Mouse (Mus musculus) forebrain, embryonic 11.5 days (tissue): ENCODE measurements around the gene Cdh6. TPM values are rescaled to one million over a fixed set of nuclear protein-coding genes. Genes with fewer than 3 reads are reported as not detected.

Experiments
- ATAC-seq: fragments of 200-750 bp; cut with Nextera tagmentation; replicated peaks from 2 replicates; pipeline ENCODE4 v1.8.0; 2017; ENCODE audit warnings: moderate TSS enrichment; ENCODE audit not compliant: low FRiP score
- DNase-seq: peaks from one replicate; pipeline ENCODE4 v3.0.0-alpha.2; 2017; ENCODE audit warnings: low spot score
- H3K27ac ChIP-seq: fragments of 300-500 bp; sonication (generic); 2 replicates; pipeline ENCODE4 v1.5.1; 2014; ENCODE audit warnings: low read depth, low read length
- H3K27me3 ChIP-seq: fragments of 300-500 bp; sonication (generic); 2 replicates; pipeline ENCODE4 v1.6.1; 2014; ENCODE audit warnings: mild to moderate bottlenecking, low read length, mixed read lengths; ENCODE audit not compliant: control insufficient read depth, insufficient read depth
- H3K36me3 ChIP-seq: fragments of 300-500 bp; sonication (generic); 2 replicates; pipeline ENCODE4 v1.6.1; 2014; ENCODE audit warnings: mild to moderate bottlenecking, low read length, moderate library complexity, mixed read lengths; ENCODE audit not compliant: control insufficient read depth, insufficient read depth
- H3K4me1 ChIP-seq: fragments of 300-500 bp; sonication (generic); replicated peaks from 2 replicates; pipeline ENCODE4 v1.6.1; 2014; ENCODE audit warnings: low read length, mixed read lengths; ENCODE audit not compliant: control insufficient read depth, insufficient read depth
- H3K4me2 ChIP-seq: fragments of 300-500 bp; sonication (generic); 2 replicates; pipeline ENCODE4 v1.6.1; 2014; ENCODE audit warnings: low read depth, mild to moderate bottlenecking, low read length, moderate library complexity, mixed read lengths; ENCODE audit not compliant: severe bottlenecking
- H3K4me3 ChIP-seq: fragments of 300-500 bp; sonication (generic); 2 replicates; pipeline ENCODE4 v1.5.1; 2014; ENCODE audit warnings: low read depth, low read length
- H3K9ac ChIP-seq: fragments of 300-500 bp; sonication (generic); 2 replicates; pipeline ENCODE4 v1.6.1; 2014; ENCODE audit warnings: low read length
- H3K9me3 ChIP-seq: fragments of 300-500 bp; sonication (generic); 2 replicates; pipeline ENCODE4 v1.6.1; 2016; ENCODE audit warnings: low read length, mixed read lengths; ENCODE audit not compliant: control insufficient read depth
- WGBS: fragments of 180-500 bp; shearing (Covaris S2); extraction: QIAGEN DNeasy Blood & Tissue Kit; methylation state at CpG from one replicate; pipeline ENCODE4 v1.1.7; 2014; 5-methylcytosine and 5-hydroxymethylcytosine counted together
- polyA plus RNA-seq: library from polyadenylated mRNA; unstranded; fragments of >200 nt; fragmentation: Nextera tagmentation; extraction: Ambion mirVana; gene quantifications from 2 replicates; pipeline ENCODE4 v1.2.1, GENCODE M21; 2014

Gene Cdh6
- polyA plus RNA-seq, 1 experiment from 2014 or later: 14.7 TPM

- WGBS: 79% methylated on average over 19 of the region's 19 CpGs
- no peaks in the 10 kb centered on the region; the same call in 1 of the 2 replicates for H3K36me3 ChIP-seq
- no peaks in the 10 kb centered on the region for H3K9me3 ChIP-seq
- H3K27ac ChIP-seq: no peak overlapping the region
- no peak overlapping the region for H3K4me3 ChIP-seq
- H3K9ac ChIP-seq: no peak overlapping the region
- H3K27me3 ChIP-seq: no peaks in the 10 kb centered on the region
- no peak for DNase-seq
- H3K4me1 ChIP-seq: 0 out of 2 replicates have a peak, but pooled peaks cover 2% of the 10 kb centered on the region
- no peak overlapping the region for H3K4me2 ChIP-seq
- ATAC-seq: no peak
These were observed 79.3 kb downstream of the Cdh6 start for GRCm38 (mm10) chr15:13093954-13094880.

DNA sequence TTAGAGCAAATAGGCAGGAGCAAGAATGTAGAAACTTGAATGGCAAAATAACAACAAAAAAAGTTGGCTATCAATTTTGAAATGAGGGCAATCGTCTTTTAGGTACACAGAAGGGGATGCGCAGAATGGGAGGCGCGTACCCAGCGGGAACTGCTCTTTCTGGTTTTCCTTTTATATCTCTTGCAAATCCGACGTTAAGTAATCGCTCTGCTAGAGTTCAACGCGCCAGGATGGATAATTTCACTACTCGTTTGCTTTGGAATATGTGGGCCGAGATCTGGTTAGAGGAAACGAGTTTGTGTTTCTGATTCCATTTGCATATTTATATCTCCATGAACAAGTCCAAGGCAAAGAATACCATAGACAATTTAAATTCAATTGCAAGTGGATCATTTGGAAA is 81.4 kb downstream of the Cdh6 start:
- H3K4me1 ChIP-seq: 0 out of 2 replicates have a peak, but pooled peaks cover 2% of the 10 kb centered on the region
- WGBS: 83% methylated on average over 13 of the region's 13 CpGs
- H3K9me3 ChIP-seq: no peaks in the 10 kb centered on the region
- H3K27me3 ChIP-seq: no peaks in the 10 kb centered on the region
- no peak overlapping the region for H3K4me3 ChIP-seq
- H3K4me2 ChIP-seq: no peak overlapping the region
- no peak overlapping the region for H3K27ac ChIP-seq
- no peak overlapping the region for H3K9ac ChIP-seq
- no peak for ATAC-seq
- no peaks in the 10 kb centered on the region; the same call in 1 of the 2 replicates for H3K36me3 ChIP-seq
- no peak for DNase-seq

- 46% methylated on average over 7 of the region's 7 CpGs for WGBS
- DNase-seq (peak; percentile 85), ATAC-seq (peak; percentile 87)
- H3K4me1 ChIP-seq: no peaks in the 10 kb centered on the region
- no peak overlapping the region for H3K9ac ChIP-seq
- no peak overlapping the region for H3K4me2 ChIP-seq
- no peaks in the 10 kb centered on the region; the same call in 1 of the 2 replicates for H3K36me3 ChIP-seq
- no peak overlapping the region for H3K4me3 ChIP-seq
- no peaks in the 10 kb centered on the region for H3K27me3 ChIP-seq
- H3K27ac ChIP-seq: no peak overlapping the region
- H3K9me3 ChIP-seq: no peaks in the 10 kb centered on the region
These were observed 84.9 kb downstream of the Cdh6 start for GRCm38 (mm10) chr15:13088504-13089058.

GRCm38 (mm10) chr15:13084746-13085145 is 88.7 kb downstream of the Cdh6 start:
- Histone ChIP-seq H3K9me3 (no peaks in the 10 kb centered on the region), H3K4me2 (no peak overlapping the region), H3K36me3 (no peaks in the 10 kb centered on the region; the same call in 1 of the 2 replicates), H3K27me3 (no peaks in the 10 kb centered on the region), H3K4me3 (no peak overlapping the region), H3K27ac (no peak overlapping the region), H3K9ac (no peak overlapping the region), H3K4me1 (no peaks in the 10 kb centered on the region)
- DNase-seq: no peak
- no peak for ATAC-seq
- 85% methylated on average over 9 of the region's 9 CpGs for WGBS

- WGBS: 85% methylated on average over 8 of the region's 8 CpGs
- Histone ChIP-seq H3K27ac (no peak overlapping the region), H3K4me3 (no peak overlapping the region), H3K4me1 (no peaks in the 10 kb centered on the region), H3K9ac (no peak overlapping the region), H3K4me2 (no peak overlapping the region), H3K27me3 (no peaks in the 10 kb centered on the region), H3K9me3 (no peaks in the 10 kb centered on the region), H3K36me3 (no peaks in the 10 kb centered on the region)
- ATAC-seq (no peak), DNase-seq (no peak)
These were observed 96.4 kb downstream of the Cdh6 start for GRCm38 (mm10) chr15:13076908-13077669.

DNA sequence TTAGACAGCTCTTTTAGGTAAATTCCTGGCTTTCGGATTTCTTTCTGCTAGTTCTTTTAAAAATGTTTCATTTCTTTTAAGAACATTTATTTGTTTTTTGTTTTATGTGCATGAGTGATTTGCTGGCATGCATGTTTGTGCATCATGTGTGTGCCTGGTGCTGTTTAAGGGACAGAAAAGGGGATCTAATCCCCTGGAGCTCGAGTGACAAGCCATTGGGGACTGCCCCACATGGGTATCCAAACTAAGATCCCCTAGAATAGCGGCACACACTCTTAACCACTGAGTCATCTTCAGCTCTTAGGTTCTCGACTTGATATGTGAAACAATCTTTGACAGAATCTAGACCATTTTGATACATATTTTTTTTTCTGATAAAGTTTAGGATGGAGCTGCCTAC is 99.4 kb downstream of the Cdh6 start:
- Histone ChIP-seq H3K4me1 (no peaks in the 10 kb centered on the region), H3K4me3 (no peak overlapping the region), H3K4me2 (no peak overlapping the region), H3K27me3 (no peaks in the 10 kb centered on the region), H3K36me3 (no peaks in the 10 kb centered on the region), H3K9ac (no peak overlapping the region), H3K27ac (no peak overlapping the region), H3K9me3 (no peaks in the 10 kb centered on the region)
- DNase-seq (no peak), ATAC-seq (no peak)
- 71% methylated on average over 4 of the region's 4 CpGs for WGBS

DNA sequence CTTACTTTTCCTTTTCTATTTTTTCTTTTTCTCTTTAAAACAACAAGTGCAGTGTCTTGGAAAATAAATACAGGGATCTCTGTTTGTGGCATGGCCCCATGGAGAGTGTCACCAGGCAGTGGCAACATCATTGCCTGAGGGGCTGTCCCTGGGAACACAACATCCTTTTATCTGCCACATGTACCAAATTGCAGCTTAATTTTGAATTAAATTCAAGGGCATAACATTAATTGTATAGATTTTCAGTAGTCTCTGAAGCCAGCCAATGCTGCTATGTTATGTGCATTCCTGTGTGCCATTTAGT is 105.3 kb downstream of the Cdh6 start:
- no peak overlapping the region for H3K9ac ChIP-seq
- H3K27me3 ChIP-seq: no peaks in the 10 kb centered on the region
- H3K9me3 ChIP-seq: no peaks in the 10 kb centered on the region
- ATAC-seq (no peak), DNase-seq (no peak)
- H3K36me3 ChIP-seq: no peaks in the 10 kb centered on the region
- H3K4me2 ChIP-seq: no peak overlapping the region; the same call in 1 of the 2 replicates
- no peak overlapping the region for H3K27ac ChIP-seq
- no peak overlapping the region for H3K4me3 ChIP-seq
- peaks cover 7% of the 10 kb centered on the region; the same call in 1 of the 2 replicates for H3K4me1 ChIP-seq

DNA sequence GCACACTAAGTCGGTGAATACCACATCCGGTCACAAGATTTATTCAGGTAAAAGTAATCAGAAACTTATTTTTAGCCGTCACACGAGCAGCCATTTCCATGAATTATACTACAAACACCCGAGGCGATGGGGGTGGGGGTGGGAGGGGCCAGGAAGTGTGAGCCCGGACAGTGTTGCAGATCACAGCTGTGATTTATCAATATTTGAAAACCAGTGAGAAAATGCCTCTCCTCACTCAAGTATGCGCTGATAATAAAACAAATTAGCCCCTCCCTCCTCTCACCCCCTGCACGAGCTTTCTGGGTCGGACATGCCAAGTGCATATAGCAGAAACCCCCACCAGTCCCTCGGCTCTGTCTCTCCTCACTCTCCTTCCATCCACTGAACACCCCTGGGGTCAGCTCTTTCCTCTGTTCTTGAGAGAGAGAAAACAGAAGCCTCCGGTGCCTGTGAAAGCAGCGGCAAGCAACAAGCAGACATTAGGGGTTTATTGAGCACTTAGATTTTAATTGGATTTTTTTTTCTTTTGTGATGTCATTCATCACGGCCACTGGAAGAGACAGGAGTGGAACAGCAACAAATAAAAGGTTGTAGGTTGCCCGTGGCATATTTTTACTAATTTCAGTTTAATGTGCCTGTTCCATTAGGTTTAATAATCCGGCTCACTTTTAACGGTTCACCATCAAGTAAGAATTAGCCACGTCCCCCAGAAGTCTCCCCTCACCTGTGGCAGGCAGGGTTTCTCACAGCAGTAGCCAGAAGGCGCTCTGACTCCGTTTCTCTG is 105.9 kb downstream of the Cdh6 start:
- peak; percentile 70 for ATAC-seq
- H3K4me2 ChIP-seq: peak overlapping the region; percentile 35; the same call in 1 of the 2 replicates
- H3K36me3 ChIP-seq: no peaks in the 10 kb centered on the region
- no peak overlapping the region for H3K27ac ChIP-seq
- H3K4me1 ChIP-seq: peaks cover 7% of the 10 kb centered on the region; the same call in 1 of the 2 replicates
- no peaks in the 10 kb centered on the region for H3K27me3 ChIP-seq
- 0 out of 2 replicates have a peak overlapping the region, but pooled peaks have one; percentile 5 for H3K4me3 ChIP-seq
- no peak overlapping the region for H3K9ac ChIP-seq
- 39% methylated on average over 20 of the region's 20 CpGs for WGBS
- no peaks in the 10 kb centered on the region for H3K9me3 ChIP-seq
- peak; percentile 53 for DNase-seq
